Mouse (Mus musculus): ENCODE results near the gene Sgip1. TPM values are rescaled to one million over a fixed set of nuclear protein-coding genes. Genes with fewer than 3 reads are reported as not detected.

Gene Sgip1
- polyA plus RNA-seq, 1 experiment from 2014 or later: 0.60 TPM

DNA sequence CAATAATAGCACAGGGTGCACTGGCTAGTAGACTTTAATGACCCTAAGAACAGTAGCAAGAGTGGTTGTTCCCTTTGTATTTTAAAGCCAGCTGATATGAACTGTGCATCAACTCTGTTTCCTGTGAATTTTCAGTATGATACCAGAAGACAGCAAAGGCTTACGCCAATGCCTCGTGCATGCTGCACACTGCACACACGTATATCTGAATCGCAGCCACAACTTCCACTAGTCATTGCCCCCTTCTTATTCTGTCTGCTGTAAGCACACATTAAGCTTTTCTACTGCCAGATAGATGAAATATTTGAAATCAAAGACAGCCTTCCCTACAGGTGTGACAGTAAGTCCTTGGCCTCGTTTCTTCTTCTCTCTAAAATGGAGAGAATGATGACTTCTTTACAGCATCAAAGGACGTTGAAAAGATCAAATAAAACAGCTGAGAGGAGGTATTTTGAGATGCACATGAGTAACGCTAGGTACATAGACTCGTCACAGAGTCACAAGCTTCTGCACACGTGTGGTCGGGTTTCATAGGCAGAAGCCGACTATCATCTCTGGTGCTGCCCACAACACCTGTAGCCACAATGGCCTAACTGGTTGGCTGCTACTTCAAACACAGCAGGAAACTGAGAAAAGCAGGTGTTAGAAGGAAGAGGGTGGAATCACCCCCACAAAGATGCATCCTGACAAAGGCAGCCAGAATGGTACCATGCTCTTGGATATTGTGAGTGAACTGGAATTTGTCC lies 249.7 kb downstream of the Sgip1 start:
- H3K36me3 ChIP-seq (replicated peaks; ENCODE audit: insufficient read depth, low read length): no peaks in the 10 kb centered on the region
- H3K9me3 ChIP-seq (ENCODE audit: low read length): no peaks in the 10 kb centered on the region
- ATAC-seq: no peak
- H3K27ac ChIP-seq (ENCODE audit: low read depth): no peak overlapping the region
- TF ChIP-seq CTCF (IDR thresholded peaks at IDR 0.05; ENCODE audit: low read depth) (no peak), EP300 (IDR thresholded peaks at IDR 0.05; ENCODE audit: low read depth) (no peak)
- no peak overlapping the region for H3K9ac ChIP-seq (replicated peaks)
- no peaks in the 10 kb centered on the region for H3K27me3 ChIP-seq (ENCODE audit: insufficient read depth, low read length)
- WGBS (ENCODE audit: insufficient replicate concordance): 74% methylated on average over 11 of the region's 11 CpGs
- no peak for DNase-seq
- no peak overlapping the region for H3K4me3 ChIP-seq (ENCODE audit: low read depth, low read length)
- no peak overlapping the region for H3K4me2 ChIP-seq (ENCODE audit: low read depth, low read length)
- H3K4me1 ChIP-seq (ENCODE audit: insufficient read depth): no peaks in the 10 kb centered on the region

GRCm38 (mm10) chr4:102991685-102992084 lies 250.6 kb downstream of the Sgip1 start:
- Histone ChIP-seq H3K27me3 (ENCODE audit: insufficient read depth, low read length) (no peaks in the 10 kb centered on the region), H3K9me3 (ENCODE audit: low read length) (no peaks in the 10 kb centered on the region), H3K36me3 (replicated peaks; ENCODE audit: insufficient read depth, low read length) (no peaks in the 10 kb centered on the region), H3K9ac (replicated peaks) (no peak overlapping the region), H3K4me1 (ENCODE audit: insufficient read depth) (no peaks in the 10 kb centered on the region), H3K4me2 (ENCODE audit: low read depth, low read length) (no peak overlapping the region), H3K27ac (ENCODE audit: low read depth) (no peak overlapping the region), H3K4me3 (ENCODE audit: low read depth, low read length) (no peak overlapping the region)
- ATAC-seq (no peak), DNase-seq (no peak)
- 78% methylated on average over 3 of the region's 3 CpGs for WGBS (ENCODE audit: insufficient replicate concordance)
- TF ChIP-seq EP300 (IDR thresholded peaks at IDR 0.05; ENCODE audit: low read depth): no peak

GRCm38 (mm10) chr4:103004681-103005080 lies 263.6 kb downstream of the Sgip1 start:
- no peak for TF ChIP-seq CTCF (IDR thresholded peaks at IDR 0.05; ENCODE audit: low read depth)
- no peak for TF ChIP-seq EP300 (IDR thresholded peaks at IDR 0.05; ENCODE audit: low read depth)
- H3K27ac ChIP-seq (ENCODE audit: low read depth): no peak overlapping the region
- H3K36me3 ChIP-seq (replicated peaks; ENCODE audit: insufficient read depth, low read length): no peaks in the 10 kb centered on the region
- H3K4me3 ChIP-seq (ENCODE audit: low read depth, low read length): no peak overlapping the region
- no peaks in the 10 kb centered on the region for H3K27me3 ChIP-seq (ENCODE audit: insufficient read depth, low read length)
- H3K9ac ChIP-seq (replicated peaks): no peak overlapping the region
- ATAC-seq (no peak), DNase-seq (no peak)
- H3K4me1 ChIP-seq (ENCODE audit: insufficient read depth): no peaks in the 10 kb centered on the region
- H3K9me3 ChIP-seq (ENCODE audit: low read length): no peaks in the 10 kb centered on the region
- 78% methylated on average over 4 of the region's 4 CpGs for WGBS (ENCODE audit: insufficient replicate concordance)
- H3K4me2 ChIP-seq (ENCODE audit: low read depth, low read length): no peak overlapping the region

- no peak overlapping the region for H3K27ac ChIP-seq (ENCODE audit: low read depth)
- H3K4me1 ChIP-seq (ENCODE audit: insufficient read depth): no peaks in the 10 kb centered on the region
- ATAC-seq (no peak), DNase-seq (no peak)
- WGBS (ENCODE audit: insufficient replicate concordance): 77% methylated on average over 15 of the region's 15 CpGs
- H3K9me3 ChIP-seq (ENCODE audit: low read length): no peaks in the 10 kb centered on the region
- no peak overlapping the region for H3K4me3 ChIP-seq (ENCODE audit: low read depth, low read length)
- TF ChIP-seq CTCF (IDR thresholded peaks at IDR 0.05; ENCODE audit: low read depth): no peak
- H3K4me2 ChIP-seq (ENCODE audit: low read depth, low read length): no peak overlapping the region
- no peaks in the 10 kb centered on the region for H3K36me3 ChIP-seq (replicated peaks; ENCODE audit: insufficient read depth, low read length)
- H3K27me3 ChIP-seq (ENCODE audit: insufficient read depth, low read length): no peaks in the 10 kb centered on the region
- no peak overlapping the region for H3K9ac ChIP-seq (replicated peaks)
Observed at GRCm38 (mm10) chr4:103005190-103005945, 264.3 kb downstream of the Sgip1 start.

GRCm38 (mm10) chr4:103006266-103006665 lies 265.2 kb downstream of the Sgip1 start:
- Histone ChIP-seq H3K27ac (ENCODE audit: low read depth) (no peak overlapping the region), H3K4me2 (ENCODE audit: low read depth, low read length) (no peak overlapping the region), H3K9ac (replicated peaks) (no peak overlapping the region), H3K27me3 (ENCODE audit: insufficient read depth, low read length) (no peaks in the 10 kb centered on the region), H3K36me3 (replicated peaks; ENCODE audit: insufficient read depth, low read length) (no peaks in the 10 kb centered on the region), H3K4me3 (ENCODE audit: low read depth, low read length) (no peak overlapping the region), H3K9me3 (ENCODE audit: low read length) (no peaks in the 10 kb centered on the region), H3K4me1 (ENCODE audit: insufficient read depth) (no peaks in the 10 kb centered on the region)
- WGBS (ENCODE audit: insufficient replicate concordance): 72% methylated on average over 5 of the region's 5 CpGs
- DNase-seq (no peak), ATAC-seq (no peak)
- TF ChIP-seq EP300 (IDR thresholded peaks at IDR 0.05; ENCODE audit: low read depth) (no peak), CTCF (IDR thresholded peaks at IDR 0.05; ENCODE audit: low read depth) (no peak)

DNA sequence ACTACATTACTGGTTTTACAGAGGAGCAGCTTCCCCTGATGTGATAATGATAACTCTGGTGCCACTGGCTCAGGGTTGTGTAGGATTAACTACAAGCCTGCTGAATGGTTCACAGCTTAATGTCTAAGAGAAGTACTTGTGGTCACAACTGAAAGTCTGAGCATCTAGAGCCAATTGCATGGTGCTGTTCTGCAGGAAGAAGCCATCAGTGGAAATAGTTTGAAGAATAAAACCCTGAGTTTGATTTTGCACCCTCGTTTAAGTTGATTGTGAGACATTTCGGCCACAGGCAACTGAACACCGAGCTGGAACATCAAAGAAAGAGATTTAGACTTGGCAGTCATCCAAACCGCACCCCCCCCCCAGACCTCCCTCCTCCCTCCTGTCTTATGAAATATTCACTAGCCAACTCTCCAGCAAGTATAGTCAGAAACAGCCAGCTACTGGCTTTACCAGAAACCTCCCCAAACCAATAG lies 265.9 kb downstream of the Sgip1 start:
- H3K9ac ChIP-seq (replicated peaks): no peak overlapping the region
- no peaks in the 10 kb centered on the region for H3K9me3 ChIP-seq (ENCODE audit: low read length)
- H3K4me2 ChIP-seq (ENCODE audit: low read depth, low read length): no peak overlapping the region
- H3K27me3 ChIP-seq (ENCODE audit: insufficient read depth, low read length): no peaks in the 10 kb centered on the region
- H3K36me3 ChIP-seq (replicated peaks; ENCODE audit: insufficient read depth, low read length): no peaks in the 10 kb centered on the region
- no peak overlapping the region for H3K4me3 ChIP-seq (ENCODE audit: low read depth, low read length)
- TF ChIP-seq CTCF (IDR thresholded peaks at IDR 0.05; ENCODE audit: low read depth): no peak
- TF ChIP-seq EP300 (IDR thresholded peaks at IDR 0.05; ENCODE audit: low read depth): no peak
- ATAC-seq: peak; percentile 57; the same call in 1 of the 2 replicates
- no peaks in the 10 kb centered on the region for H3K4me1 ChIP-seq (ENCODE audit: insufficient read depth)
- WGBS (ENCODE audit: insufficient replicate concordance): 28% methylated on average over 4 of the region's 4 CpGs
- peak; percentile 59 for DNase-seq
- H3K27ac ChIP-seq (ENCODE audit: low read depth): no peak overlapping the region
